Mouse (Mus musculus) thymus, postnatal 14 days (tissue): ENCODE results near the gene Stat5a.

Experiments used
- DNase-seq: peaks from one replicate; pipeline ENCODE4 v3.0.0; 2021

The Stat5a gene

DNA sequence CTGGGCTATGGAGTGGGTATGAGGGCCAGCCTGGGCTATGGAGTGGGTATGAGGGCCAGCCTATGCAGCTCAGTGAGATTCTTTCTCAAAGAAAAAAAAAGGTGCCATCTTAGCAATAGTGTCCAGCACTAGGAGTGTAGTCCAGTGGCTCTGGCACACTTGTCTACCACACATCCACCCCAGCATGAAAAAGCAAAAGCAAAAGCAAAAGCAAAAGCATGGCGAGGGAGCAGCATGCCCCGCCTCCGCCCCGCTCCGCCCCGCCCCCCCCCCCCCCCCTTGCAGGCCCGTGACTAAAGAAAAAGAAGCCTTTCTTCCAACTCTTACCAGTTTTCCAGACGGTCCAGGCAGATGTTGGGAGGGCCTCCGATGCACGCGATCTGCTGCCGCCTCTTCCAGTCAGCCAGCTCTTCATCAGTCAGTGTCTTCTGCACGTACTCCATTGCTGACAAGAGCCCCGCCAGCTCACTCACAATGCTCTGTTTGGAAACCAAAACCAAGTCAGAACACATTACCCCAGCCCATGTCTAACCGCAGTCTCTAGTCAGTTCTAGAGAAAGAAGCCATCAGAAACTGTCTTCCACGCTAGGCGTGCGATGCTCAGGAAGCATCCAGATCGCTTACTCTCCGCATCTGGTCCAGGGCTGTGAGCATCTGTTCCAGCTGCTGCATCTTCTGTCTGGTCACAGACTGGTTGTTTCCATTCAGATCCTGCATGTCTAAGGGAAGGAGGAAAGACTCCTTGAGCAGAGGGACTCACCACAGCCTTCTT lies 45.6 kb downstream of the Stat5a start:
- no peak for DNase-seq

DNA sequence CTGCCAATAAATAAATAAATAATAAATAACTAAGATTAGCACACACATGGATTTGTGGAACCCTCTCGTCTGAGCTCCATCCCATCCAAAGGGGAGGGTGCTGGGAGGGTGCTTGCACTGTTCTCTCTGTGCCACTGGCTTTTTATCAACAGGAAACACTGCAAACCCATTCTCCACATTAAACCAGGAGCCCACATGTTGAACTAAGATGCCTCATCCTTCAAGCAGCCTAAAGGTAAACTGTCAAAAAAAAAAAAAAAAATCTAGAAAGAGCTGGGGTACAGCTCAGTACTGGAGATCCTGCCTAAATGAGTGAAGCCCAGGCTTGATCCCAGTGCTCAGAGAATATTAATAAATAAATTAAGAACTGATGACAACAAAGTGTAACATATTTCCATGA lies 46.8 kb downstream of the Stat5a start:
- no peak for DNase-seq

DNA sequence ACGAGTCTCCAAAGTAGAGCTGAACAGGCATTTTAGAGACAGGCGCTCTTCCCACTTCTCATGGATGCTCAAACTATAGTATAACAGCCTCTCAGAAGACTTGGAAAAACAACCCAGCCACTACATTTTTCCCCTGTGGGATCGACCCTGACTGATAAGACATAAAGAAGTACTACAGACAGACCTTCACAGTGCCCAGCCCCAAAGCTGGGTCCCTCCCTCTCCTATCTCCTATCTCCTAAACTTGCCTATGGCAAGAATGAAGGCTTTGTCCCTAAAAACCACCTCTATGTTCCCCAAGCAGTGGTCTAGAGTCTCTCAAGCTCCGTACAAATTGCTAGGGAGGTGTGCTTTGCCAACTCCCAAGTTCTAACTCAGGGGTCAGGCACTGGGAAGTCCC lies 47.7 kb downstream of the Stat5a start:
- no peak for DNase-seq

DNA sequence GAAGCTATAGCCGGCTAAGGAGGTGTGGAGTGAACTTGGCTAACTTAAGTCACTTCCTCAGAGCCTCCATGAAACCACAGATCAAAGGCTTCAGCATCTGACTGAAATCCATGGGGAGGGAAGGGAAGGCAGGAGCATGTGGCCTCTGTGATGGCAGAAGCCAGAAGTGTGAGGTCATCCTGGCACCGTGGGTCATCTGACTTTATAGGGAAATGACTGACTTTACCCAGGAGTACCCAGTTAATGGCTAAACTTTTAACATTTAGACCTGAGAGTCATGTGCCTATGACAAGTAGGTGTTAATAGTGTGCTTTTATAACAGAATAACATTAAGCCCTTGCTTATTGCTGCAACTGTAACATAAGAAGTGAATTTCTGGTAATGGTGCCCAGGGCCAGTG lies 49.0 kb downstream of the Stat5a start:
- no peak for DNase-seq

DNA sequence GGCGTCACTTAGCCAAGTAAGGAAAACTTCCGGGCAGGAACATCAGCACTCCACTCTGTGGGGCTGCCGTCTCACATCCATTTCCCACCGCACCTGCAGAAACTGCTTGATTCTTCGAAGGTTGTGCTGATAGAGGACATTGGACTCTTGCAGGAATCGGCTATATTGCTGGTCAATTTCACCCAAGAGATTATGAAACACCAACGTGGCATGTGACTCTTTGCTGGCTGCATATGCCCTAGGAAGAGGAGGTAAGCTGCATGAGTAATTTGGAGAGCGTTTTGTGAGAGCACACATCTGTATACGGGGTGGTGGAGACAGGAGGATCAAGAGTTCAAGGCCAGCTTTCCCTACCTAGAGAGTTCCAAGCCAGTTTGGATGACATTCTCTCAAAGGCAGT lies 49.4 kb downstream of the Stat5a start:
- DNase-seq = no peak

DNA sequence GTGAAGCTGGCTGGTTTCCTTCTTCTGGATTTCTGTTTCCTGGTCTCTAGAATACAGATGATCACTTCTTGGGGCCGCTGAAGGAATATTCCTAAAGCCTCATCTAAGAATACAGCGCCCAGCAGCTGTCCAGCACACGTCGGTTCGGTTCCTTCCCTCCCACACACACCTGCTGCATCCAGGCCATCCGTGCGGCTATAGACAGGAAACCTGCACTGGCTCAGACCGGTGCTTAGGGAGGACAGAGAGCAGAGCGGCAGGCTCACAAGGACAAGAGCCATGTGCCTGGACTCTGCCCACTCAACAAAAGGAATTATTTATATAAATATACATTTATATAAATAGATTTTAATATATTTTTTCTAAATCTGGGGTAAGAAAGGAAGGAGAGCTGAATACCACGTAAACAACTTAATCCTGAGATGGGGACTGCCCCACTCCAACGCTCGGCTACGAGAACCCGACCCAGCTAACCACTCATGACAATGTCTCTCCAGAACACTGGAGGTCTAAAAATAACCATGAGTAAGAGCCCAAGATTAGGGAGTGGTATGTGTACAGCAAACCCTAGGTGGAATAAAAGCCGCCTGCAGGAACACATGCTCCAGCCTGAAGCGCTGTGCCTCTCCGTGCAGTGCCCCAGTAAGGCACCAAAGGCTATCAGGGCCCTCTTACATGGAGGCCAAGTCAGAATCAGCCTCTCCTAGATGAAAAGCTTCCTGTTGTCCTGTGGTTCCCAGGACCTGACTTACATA lies 53.4 kb downstream of the Stat5a start:
- no peak for DNase-seq

DNA sequence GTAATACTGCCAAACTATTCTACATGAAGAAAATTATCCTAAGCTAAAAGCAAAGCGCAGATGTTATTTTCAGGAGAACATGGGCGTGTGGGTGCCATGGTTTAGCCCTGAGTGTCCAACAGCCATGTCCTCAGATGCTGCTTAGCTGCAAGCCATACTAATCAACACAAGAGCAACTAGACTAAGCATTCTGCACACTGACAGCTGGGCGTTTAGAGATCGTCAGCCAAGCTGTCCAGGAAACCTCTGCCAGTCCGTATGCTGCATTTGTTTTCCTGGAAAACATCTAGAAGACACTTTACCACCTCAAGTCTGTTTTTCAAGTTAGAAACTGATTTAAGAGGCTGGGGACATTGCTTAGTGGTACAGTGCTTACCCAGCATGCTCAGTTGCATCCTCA lies 55.3 kb downstream of the Stat5a start:
- no peak for DNase-seq

DNA sequence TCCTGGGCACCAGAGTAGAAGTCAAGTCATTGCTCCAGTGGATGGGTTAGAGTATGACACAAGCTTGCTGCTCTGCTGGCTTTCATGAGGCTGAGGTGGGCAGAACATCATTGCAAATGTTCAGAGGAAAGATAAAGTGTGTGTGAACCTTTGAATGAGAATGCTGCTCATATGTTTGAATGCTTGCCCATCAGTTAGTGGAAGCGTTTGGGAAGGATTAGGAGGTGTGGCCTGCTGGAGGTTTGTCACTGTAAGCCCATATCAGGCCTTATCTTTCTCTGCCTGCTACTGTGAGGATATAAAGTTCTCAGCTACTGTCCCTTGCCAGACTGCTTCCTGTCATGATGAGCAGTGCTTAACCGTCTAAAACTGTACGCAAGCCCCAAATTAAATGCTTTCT lies 55.9 kb downstream of the Stat5a start:
- no peak for DNase-seq

DNA sequence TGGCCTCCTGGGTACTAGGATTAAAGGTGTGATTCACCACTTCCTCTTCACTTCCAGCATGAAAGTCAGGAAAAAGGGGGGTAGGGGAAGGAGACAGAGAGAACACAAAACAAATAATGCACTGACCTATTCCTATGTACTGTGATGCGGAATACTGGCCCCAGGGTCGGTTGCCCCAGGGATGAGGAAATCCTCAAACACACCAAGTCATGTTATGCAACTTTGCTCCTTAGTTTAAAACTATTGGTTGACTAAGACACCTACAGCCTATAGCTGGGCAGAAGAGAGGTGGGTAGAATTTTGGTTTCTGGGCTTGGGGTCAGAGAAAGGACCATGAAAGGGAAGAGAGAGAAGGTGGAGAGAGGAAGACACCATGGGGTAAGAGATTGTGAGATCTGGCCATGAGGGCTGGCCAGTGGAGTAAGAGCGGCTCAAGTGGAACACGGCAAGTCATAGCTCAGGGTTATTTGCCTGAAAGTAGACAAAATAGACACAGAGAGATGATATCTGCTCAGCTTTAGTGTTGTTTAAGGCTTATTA lies 57.4 kb downstream of the Stat5a start:
- no peak for DNase-seq

DNA sequence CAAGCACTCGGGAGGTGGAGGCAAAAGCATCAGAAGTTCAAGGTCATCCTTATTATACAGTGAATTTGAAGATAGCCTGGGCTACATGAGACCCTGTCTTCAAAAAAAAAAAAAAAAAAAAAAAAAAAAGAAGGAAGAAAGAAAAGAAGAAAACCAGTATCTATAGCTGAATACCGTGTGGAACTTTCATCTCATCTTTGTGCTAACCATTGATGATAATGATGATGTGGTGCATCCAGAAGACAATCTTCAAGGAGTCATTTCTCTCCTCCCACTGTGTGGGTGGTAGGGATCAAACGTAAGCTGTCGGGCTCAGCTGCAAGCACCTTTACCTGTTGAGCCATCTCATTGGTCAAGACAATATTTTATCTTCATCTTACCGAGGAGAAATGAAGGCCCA lies 58.9 kb downstream of the Stat5a start:
- no peak for DNase-seq

DNA sequence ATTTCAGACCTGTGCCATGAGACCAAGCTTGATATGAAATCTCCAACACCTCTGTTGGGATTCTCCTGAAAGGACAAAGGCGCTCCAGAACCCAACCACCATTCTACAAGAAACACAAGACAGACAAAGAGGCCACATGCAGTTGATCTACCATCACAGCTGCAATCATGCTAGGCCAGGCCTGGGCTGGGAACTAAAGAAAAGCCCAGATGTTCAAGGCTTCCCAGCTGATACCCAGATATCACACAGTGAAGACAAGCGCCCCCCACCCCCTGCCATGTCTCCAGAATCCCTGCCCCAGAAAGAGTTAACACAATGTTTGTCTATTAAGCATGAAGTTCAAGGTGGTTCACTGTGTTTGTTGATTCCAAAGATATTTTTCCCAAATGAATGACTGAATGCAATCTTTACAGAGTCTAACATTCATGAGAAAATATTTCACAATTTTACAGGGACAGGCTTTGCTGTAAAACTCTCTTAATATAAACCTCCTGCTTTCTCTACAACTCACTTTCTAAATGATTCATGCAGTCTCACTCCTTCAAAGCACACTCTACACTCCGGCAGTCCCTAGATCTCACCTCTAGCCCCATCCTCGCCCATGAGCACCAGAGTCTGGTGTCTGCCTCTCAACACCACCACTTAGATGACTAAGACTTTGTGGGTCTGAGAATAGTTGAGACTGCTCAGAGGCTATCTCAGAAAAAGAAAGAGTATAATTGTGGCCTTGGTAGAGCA lies 61.9 kb downstream of the Stat5a start:
- DNase-seq = no peak

DNA sequence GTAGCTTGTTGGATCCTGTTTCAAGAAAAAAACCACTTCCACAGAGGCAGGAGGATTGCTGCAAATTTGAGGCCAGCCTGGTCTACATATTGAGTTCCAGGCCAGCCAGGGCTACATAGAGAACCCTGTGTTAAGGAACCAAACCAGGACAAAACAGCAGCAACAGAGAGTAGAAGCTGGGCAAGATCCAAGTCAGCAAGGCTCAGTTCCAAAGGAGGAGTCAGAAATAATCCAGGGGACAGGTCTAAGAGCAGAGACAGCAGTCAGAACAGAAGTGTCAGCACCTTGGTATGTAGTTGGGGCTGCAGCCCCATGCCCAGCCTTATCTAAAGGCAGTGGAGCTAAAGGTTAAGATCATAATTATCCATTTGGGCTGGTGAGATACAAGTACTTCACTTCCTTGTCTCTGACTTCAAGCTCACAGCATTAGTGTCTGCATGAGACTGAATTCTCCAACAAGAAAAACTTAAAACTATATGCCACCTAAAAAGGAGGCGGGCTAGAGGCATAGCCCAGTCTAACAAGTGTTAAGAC lies 65.3 kb downstream of the Stat5a start:
- no peak for DNase-seq

DNA sequence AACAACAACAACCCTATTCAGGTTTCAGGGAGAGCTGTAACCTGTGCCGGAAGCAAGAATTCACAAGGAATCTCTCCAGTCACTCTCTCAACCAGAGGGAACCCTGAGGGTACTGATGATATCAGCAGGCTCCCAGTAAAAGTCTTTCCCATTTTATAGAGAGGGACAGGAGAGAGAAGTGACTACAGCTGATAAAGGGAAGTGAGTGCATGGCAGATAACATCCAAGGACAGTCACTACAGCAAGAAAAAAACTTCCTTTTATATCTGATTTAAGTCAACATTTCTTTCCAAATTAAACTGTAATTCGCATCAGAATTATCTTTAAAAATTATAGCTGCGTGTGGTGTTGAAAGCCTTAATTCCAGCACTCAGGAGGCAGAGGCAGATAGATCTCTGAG lies 68.2 kb downstream of the Stat5a start:
- no peak for DNase-seq

DNA sequence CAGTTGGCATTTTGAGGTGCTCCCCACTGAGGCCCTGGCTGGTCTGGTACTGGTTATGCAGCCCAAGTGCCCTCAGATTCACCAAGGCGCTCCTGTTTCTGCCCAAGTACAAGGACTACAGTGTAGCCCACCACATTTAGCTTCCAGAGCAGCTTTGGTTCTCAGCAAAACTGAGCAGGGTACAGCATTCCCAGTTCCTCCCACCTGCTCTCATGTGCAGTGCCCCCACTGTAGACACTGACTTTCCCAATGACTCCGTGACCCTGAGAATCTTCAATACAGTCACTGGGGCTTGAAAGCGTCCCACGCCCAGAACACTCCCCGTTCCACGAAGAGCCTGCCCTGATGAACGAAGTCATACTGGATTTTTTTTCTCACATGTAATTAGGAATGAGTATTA lies 71.5 kb downstream of the Stat5a start:
- no peak for DNase-seq

DNA sequence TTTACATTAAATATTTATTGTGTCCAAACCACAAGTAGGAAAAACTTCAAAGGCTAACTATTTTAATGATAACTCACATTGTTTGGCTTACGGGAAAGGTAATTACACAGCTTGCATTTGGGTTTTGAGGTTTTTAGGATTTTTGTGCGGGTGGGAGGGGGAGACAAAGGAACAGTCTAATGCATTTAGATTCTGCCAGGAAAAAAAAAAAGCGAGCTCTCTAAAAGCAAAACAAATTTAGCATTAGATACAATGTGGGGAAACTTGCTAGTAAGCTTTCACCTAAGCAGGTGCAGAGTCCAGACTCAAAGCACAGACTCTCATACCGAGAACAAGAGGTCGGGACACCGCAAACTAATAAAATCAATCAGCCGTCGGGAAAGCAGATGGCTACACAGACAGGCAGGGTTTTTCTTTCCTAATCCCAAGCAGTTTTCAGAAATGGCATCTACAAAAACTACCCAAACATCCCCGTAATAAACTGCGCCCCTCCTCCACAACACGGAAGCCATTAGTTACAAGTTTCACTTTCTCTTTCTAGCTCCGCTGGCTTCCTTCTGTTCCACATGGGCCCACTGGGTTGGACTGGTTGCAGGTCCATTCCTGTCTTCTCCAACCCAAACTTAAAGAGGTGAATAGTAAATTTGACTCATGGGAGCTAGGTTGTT lies 72.2 kb downstream of the Stat5a start:
- peak; percentile 68 for DNase-seq
